Mouse (Mus musculus) midbrain, embryonic 10.5 days (tissue): ENCODE data around the gene Vinac1. TPM values are rescaled to one million over a fixed set of nuclear protein-coding genes. Genes with fewer than 3 reads are reported as not detected.

ENCODE experiments used
- DNase-seq: peaks from one replicate; pipeline ENCODE4 v3.0.0-alpha.2; 2017; ENCODE audit warnings: low spot score
- H3K27ac ChIP-seq: fragments of 300-500 bp; sonication (generic); replicated peaks from 2 replicates; pipeline ENCODE4 v1.5.1; 2016; ENCODE audit warnings: mild to moderate bottlenecking
- H3K27me3 ChIP-seq: fragments of 300-500 bp; sonication (generic); 2 replicates; pipeline ENCODE4 v1.6.1; 2016; ENCODE audit warnings: low read depth, mild to moderate bottlenecking; ENCODE audit not compliant: poor library complexity, severe bottlenecking
- H3K36me3 ChIP-seq: fragments of 300-500 bp; sonication (generic); 2 replicates; pipeline ENCODE4 v1.6.1; 2016; ENCODE audit warnings: mild to moderate bottlenecking, moderate library complexity
- H3K4me1 ChIP-seq: fragments of 300-500 bp; sonication (generic); 2 replicates; pipeline ENCODE4 v1.6.1; 2016
- H3K4me3 ChIP-seq: fragments of 300-500 bp; sonication (generic); 2 replicates; pipeline ENCODE4 v1.5.1; 2016; ENCODE audit warnings: mild to moderate bottlenecking, moderate library complexity
- H3K9me3 ChIP-seq: fragments of 300-500 bp; sonication (generic); replicated peaks from 2 replicates; pipeline ENCODE4 v1.6.1; 2016; ENCODE audit warnings: mild to moderate bottlenecking
- WGBS: fragments of 180-500 bp; shearing (Covaris S2); methylation state at CpG from one replicate; pipeline ENCODE4 v1.1.7; 2016; 5-methylcytosine and 5-hydroxymethylcytosine counted together
- polyA plus RNA-seq: library from polyadenylated mRNA; unstranded; fragments of >200 nt; fragmentation: Nextera tagmentation; extraction: Ambion mirVana; gene quantifications from 2 replicates; pipeline ENCODE4 v1.2.1, GENCODE M21; 2016

Gene Vinac1
- polyA plus RNA-seq, 1 experiment from 2014 or later, result 0.14 TPM

DNA sequence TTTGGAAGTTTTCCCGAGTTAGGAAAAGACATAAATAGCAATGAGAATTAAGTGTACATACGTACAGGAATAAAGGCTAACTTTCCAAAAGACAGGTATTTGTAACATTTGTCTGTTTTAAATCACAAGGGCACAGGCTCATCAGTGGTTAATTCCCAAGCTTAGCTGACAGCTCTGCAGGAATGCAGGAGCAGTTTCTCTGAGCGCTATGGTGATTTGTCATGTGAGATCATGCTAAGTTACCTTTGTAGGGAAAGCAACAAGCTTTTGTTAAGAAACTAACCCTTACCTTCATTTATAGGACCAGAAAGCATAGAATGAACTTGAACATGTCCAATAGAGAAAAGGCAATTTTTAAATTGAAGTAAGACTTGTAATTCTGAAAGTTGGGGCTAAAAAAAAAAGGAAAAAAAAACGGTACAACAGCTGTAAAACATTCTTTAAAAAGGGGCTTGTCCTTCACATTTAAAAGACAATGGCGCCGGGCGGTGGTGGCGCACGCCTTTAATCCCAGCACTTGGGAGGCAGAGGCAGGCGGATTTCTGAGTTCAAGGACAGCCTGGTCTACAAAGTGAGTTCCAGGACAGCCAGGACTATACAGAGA, 13.6 kb upstream of the Vinac1 start:
- no peaks in the 10 kb centered on the region for H3K36me3 ChIP-seq
- DNase-seq, result no peak
- no peak overlapping the region for H3K4me3 ChIP-seq
- no peak overlapping the region for H3K27ac ChIP-seq
- no peaks in the 10 kb centered on the region for H3K27me3 ChIP-seq
- peaks cover 13% of the 10 kb centered on the region for H3K4me1 ChIP-seq
- peaks cover 17% of the 10 kb centered on the region for H3K9me3 ChIP-seq
- 82% methylated on average over 10 of the region's 10 CpGs for WGBS

DNA sequence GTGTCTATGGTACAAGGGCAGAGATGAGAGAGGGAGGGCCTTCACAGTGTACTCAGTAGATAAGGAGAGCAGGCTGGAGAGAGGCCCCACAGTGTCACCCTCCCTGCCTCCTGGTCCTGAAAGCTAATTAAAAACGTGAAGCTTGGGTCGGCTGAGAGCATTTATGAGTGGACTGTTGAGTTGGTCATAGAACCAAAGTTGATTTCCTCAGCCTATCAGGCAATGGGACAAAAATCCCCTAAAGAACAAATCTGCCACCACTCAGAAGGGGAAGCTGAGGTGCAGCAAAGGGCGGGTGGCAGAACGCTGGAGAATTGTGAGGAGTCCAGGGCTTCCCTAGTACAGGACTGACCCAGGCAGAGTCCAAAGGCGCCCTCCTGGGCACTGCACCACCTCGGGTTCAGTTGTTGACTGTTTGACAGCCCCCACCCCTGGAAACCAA, 10.0 kb upstream of the Vinac1 start:
- 90% methylated on average over 6 of the region's 6 CpGs for WGBS
- Histone ChIP-seq H3K27me3 (no peaks in the 10 kb centered on the region), H3K9me3 (peaks cover 23% of the 10 kb centered on the region), H3K4me3 (no peak overlapping the region), H3K4me1 (no peaks in the 10 kb centered on the region), H3K27ac (no peak overlapping the region), H3K36me3 (no peaks in the 10 kb centered on the region)
- no peak for DNase-seq

DNA sequence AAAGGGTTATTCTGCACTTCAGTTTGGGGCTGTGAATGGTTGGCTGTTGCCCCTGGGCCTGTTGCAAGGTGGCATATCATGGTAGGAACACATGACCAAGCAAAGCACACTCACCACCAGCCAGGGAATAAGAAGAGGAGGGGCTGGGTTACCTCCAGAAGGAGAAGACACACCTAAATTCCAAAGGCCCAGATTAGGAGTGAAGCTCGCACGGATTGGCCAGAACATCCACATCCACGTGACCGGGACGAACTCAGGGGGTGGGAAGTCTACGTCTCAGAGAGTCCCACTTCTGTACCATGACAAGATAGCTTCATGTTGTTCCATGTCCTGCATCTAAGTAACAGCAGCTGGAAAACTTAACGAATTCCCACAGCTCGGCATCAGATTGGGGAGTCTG, 9.3 kb upstream of the Vinac1 start:
- H3K27me3 ChIP-seq, result no peaks in the 10 kb centered on the region
- 96% methylated on average over 8 of the region's 8 CpGs for WGBS
- DNase-seq, result no peak
- H3K4me1 ChIP-seq, result no peaks in the 10 kb centered on the region
- no peak overlapping the region for H3K27ac ChIP-seq
- no peak overlapping the region for H3K4me3 ChIP-seq
- H3K9me3 ChIP-seq, result peaks cover 23% of the 10 kb centered on the region
- H3K36me3 ChIP-seq, result no peaks in the 10 kb centered on the region

DNA sequence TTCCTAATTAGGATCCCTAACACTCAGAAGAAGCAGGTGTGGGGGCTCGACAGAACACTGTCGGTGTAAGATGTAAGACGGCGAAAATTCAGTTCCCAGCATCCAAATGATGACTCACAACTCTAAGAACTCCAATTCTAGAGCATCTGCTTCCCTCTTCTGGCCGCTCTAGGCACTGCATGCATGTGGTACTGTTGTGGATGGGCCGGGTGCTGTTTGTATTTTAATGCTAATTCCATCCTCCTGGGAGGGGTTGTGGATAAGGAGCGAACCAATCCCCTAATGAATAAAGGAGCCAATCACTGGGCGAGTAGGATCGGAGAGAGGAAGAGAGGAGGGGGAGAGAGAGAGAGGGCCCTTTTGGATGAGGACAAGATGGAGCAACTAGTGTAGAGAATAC, 8.6 kb upstream of the Vinac1 start:
- Histone ChIP-seq H3K27me3 (no peaks in the 10 kb centered on the region), H3K4me3 (no peak overlapping the region), H3K4me1 (no peaks in the 10 kb centered on the region), H3K27ac (no peak overlapping the region), H3K36me3 (no peaks in the 10 kb centered on the region), H3K9me3 (peaks cover 23% of the 10 kb centered on the region)
- WGBS, result 46% methylated on average over 9 of the region's 9 CpGs
- DNase-seq, result peak; percentile 35

DNA sequence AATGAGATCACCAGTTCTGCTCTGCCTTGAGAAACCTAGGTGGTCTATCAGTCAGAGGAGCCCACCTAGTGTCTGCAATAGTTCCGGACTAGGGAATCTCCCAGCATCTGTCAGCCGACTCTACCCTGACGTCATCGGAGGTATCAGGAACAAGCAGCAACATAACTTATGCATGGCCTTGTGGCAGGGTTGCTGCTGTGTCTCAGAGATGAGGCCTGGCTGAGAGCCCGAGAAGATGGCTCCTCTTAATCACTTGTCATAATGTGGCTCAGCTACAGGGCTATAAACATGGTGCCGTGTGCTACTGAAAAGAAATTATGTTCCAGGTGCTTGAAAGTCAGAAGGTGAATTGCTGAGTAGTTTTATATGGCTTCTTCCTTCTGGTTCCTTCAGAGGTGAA, 7.8 kb upstream of the Vinac1 start:
- no peak overlapping the region for H3K27ac ChIP-seq
- no peaks in the 10 kb centered on the region for H3K27me3 ChIP-seq
- no peak for DNase-seq
- H3K4me1 ChIP-seq, result no peaks in the 10 kb centered on the region
- no peaks in the 10 kb centered on the region for H3K36me3 ChIP-seq
- H3K4me3 ChIP-seq, result no peak overlapping the region
- WGBS, result 92% methylated on average over 6 of the region's 6 CpGs
- peaks cover 23% of the 10 kb centered on the region for H3K9me3 ChIP-seq

DNA sequence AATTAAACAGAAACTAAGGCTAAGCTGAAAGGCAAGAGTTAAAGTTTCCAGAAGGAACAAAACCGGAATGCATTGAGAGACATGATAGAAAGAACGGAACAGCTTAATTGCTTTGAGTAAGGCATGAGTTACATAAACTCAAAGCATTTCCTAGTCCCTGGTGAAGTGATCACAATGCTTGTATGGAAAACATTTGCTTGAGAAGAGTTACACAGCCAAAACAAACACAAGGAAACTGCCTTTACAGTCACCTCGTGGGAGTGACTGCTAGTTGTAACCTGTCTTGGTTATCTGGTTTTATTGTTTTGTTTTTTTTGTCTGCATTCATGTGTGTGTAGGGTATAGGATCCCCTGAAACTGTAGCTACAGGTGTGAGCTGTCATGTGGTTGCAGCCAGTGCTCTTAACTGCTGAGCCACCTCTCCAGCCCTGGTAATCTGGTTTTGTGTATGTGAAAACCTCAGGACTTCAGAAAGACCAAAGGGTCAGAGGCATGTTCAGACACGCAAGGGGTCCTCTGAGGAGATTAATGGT, 4.5 kb upstream of the Vinac1 start:
- 83% methylated on average over 4 of the region's 4 CpGs for WGBS
- DNase-seq, result no peak

DNA sequence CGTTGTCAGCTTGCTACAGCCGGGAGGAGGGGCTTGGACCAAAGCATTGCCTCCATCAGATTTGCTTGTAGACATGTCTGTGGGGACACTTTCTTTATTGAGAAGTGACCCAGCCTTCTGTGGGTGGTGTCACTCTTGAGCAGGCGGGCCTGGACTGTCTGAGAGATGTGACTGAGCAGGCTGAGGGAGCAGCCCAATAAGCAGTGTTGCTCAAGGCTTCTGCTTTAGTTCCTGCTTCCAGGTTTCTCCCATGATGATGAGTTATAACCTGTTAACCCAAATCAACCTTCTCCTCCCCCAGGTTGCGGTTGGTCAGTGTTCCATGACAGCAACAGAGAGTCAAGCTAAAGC, 1.2 kb downstream of the Vinac1 start:
- Histone ChIP-seq H3K36me3 (no peaks in the 10 kb centered on the region), H3K4me1 (no peaks in the 10 kb centered on the region), H3K27ac (no peak overlapping the region), H3K9me3 (no peaks in the 10 kb centered on the region), H3K27me3 (no peaks in the 10 kb centered on the region; the same call in 1 of the 2 replicates), H3K4me3 (no peak overlapping the region)
- no peak for DNase-seq
- WGBS, result 89% methylated on average over 4 of the region's 4 CpGs

More for the DNA sequence above, 4.5 kb upstream of the Vinac1 start:
- Histone ChIP-seq H3K36me3 (no peaks in the 10 kb centered on the region), H3K27me3 (no peaks in the 10 kb centered on the region), H3K4me3 (no peak overlapping the region), H3K27ac (no peak overlapping the region), H3K9me3 (peaks cover 11% of the 10 kb centered on the region; the same call in 1 of the 2 replicates), H3K4me1 (no peaks in the 10 kb centered on the region)

DNA sequence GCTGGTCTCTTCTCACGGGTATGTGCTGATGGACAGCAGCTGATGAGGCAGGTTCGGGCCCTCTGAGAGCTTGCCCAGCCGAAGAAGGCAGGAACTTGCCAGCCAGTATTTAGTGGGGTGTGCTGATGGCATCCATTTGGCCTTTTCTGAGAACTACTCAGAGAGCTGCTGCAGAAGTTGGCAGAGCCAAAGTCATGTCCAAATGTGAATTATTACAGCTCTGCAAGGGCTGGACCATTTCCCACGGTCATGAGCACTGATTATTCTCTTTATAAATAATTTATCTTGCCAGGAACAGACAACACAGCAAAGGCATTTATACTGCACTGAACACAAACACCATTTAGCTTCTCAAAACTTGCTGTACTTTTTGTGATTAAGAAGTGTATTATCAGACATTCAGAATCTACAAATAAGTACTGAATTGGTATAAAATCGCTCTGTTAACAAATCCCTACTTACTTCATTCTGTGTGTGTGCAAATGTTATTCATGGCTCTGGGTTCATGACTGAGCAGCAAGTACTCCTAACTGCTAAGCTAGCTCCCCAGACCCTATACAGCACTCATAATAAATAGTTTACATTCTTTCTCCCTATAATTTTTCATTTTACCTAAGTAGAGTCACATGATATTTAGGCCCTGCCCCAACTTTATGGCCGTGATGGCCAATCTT, 1.7 kb downstream of the Vinac1 start:
- DNase-seq, result no peak
- no peaks in the 10 kb centered on the region for H3K4me1 ChIP-seq

DNA sequence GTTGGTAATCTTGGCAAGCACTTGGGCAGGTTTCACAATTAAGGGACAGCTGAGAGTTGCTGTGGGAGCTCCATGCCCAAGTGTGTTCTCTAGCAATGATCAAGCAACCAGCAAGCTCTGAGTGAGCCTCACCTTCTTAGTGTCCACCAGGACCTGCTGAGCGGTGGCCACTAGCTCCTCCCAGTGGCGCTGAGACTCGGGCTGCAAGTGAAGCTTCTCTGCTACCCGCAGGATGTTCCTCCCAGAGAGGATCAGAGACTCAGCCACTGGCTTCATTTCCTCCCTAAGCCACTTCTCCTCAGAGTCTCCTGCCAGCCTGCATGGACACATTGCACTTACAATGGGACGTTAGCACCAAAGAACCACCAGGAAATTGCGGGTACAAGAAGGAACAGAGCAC, 7.4 kb downstream of the Vinac1 start:
- Histone ChIP-seq H3K27ac (no peak overlapping the region), H3K4me1 (peaks cover 14% of the 10 kb centered on the region), H3K27me3 (peaks cover 56% of the 10 kb centered on the region), H3K36me3 (no peaks in the 10 kb centered on the region), H3K4me3 (no peak overlapping the region), H3K9me3 (no peaks in the 10 kb centered on the region)
- 40% methylated on average over 6 of the region's 6 CpGs for WGBS
- no peak for DNase-seq

More for the DNA sequence above, 1.7 kb downstream of the Vinac1 start:
- Histone ChIP-seq H3K4me3 (no peak overlapping the region), H3K9me3 (no peaks in the 10 kb centered on the region), H3K27me3 (peaks cover 3% of the 10 kb centered on the region), H3K36me3 (no peaks in the 10 kb centered on the region), H3K27ac (no peak overlapping the region)
- WGBS, result 85% methylated on average over 6 of the region's 6 CpGs

DNA sequence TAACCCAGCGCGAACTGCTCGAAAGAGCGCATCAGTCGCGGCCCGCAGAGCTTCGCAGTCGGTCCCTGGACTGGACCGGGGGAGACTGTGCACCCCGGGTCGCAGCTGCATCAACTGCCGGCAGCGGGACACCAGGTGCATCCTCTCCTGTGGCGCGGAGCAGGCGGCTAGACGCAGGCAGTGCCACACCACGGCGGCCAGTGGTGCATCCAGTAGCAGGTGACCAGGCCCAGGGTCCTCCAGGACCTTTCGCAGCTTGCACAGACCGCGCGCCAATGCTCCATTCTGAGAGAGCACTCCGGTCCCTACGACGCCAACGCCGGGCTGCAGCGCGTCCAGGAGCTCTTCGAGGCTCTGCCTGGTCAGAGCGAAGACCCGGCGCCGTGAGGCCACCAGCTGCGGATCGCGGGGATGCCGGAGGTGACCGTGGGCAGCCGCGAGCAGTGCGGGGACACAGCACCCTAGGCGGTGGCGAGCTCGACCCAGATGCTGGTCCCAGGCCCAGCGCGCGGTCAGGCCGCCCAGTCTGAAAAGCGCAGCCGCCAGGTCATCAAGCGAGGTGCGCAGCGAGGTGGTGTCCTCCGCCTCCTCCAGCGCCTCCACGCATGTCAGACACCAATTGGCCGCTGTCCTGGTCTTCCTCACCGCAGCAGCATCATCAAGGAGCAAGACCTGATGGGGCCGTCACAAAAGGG, 8.9 kb downstream of the Vinac1 start:
- WGBS, result 3% methylated on average over 62 of the region's 62 CpGs
- Histone ChIP-seq H3K4me1 (peaks cover 14% of the 10 kb centered on the region), H3K36me3 (no peaks in the 10 kb centered on the region), H3K27ac (peak overlapping the region; percentile 73), H3K4me3 (peak overlapping the region; percentile 61), H3K9me3 (no peaks in the 10 kb centered on the region), H3K27me3 (peaks cover 56% of the 10 kb centered on the region)
- DNase-seq, result peak; percentile 70

DNA sequence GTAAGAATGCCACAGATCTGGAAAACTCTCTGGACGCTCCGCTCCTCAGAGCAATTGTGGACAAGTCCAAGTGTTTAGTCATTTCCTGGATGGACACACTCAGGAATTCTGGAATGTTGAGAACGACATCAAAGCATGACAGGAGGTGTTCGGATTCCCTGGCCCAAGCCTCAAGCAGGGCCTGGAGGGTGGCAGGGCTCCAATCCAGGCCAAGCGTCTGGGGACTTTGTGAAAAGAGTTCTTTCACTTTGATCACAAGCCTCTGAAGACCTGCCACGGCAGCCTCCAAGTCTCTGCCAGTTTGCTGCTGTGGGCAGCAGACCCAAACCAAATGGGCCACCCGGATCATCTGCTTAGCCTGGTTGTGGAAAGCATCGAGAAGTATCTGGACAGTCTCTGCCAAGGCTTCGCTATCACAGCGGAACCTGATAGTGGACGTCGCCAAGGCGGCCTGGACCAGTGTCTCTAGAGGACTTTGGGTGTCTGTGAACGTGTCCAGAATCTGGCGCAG, 9.5 kb downstream of the Vinac1 start:
- Histone ChIP-seq H3K27ac (peak overlapping the region; percentile 73; the same call in 1 of the 2 replicates), H3K4me3 (peak overlapping the region; percentile 61), H3K9me3 (no peaks in the 10 kb centered on the region), H3K36me3 (no peaks in the 10 kb centered on the region), H3K27me3 (peaks cover 56% of the 10 kb centered on the region), H3K4me1 (peaks cover 14% of the 10 kb centered on the region)
- DNase-seq, result no peak
- 40% methylated on average over 15 of the region's 15 CpGs for WGBS

DNA sequence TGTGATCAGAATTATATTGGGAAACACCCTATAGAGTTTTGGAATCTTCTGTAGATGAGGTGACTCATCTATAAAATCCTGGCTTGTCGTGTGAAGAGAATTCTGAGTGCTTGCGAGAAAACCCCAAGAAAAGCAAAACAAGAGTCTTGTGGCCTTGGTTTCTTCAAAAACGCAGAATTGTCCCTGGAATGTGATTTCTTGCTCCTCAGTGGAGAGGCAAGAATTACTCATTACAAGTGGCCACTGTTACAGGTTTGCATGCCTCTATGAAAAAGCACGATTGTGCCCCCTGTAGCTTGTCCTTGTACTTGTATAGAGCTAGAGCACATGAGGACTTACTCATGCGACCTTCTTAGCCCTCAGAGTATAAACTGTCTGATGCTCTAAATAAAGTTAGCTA, 12.6 kb downstream of the Vinac1 start:
- DNase-seq, result no peak
- peaks cover 14% of the 10 kb centered on the region for H3K4me1 ChIP-seq
- no peaks in the 10 kb centered on the region for H3K36me3 ChIP-seq
- peaks cover 43% of the 10 kb centered on the region for H3K27me3 ChIP-seq
- WGBS, result 79% methylated on average over 5 of the region's 5 CpGs
- no peak overlapping the region for H3K27ac ChIP-seq
- no peak overlapping the region for H3K4me3 ChIP-seq
- H3K9me3 ChIP-seq, result no peaks in the 10 kb centered on the region

DNA sequence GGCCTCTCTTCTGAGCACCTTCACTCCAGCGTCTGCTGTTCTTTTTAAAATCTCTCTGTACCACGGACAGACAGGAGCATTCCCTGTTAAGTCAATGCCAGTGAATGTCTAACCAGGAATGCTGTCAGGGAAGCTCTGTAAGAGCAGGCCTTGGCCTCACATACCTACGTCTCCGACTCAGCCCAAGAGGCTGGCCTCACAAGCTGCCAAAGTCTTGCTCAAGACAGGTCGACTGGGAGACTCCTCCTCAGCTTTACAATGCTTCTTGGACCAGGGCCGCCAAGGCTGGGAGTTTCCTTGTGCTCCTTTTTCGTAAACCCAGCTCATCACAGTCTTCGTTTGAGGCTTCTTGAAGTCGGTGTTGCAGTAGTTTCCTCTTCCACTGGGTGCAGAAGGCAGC, 23.2 kb downstream of the Vinac1 start:
- H3K27ac ChIP-seq, result no peak overlapping the region
- H3K27me3 ChIP-seq, result no peaks in the 10 kb centered on the region
- H3K9me3 ChIP-seq, result no peaks in the 10 kb centered on the region
- no peak for DNase-seq
- no peaks in the 10 kb centered on the region for H3K36me3 ChIP-seq
- no peaks in the 10 kb centered on the region for H3K4me1 ChIP-seq
- 78% methylated on average over 9 of the region's 9 CpGs for WGBS
- no peak overlapping the region for H3K4me3 ChIP-seq
